Mouse (Mus musculus): Measurements from ENCODE around the gene Med24.
A peak's percentile ranks its signal among the peaks of the same experiment; 100 is the strongest.

The Med24 gene

GRCm38 (mm10) chr11:98765421-98766309 is 36.4 kb upstream of the Med24 start:
- no peak for DNase-seq (ENCODE audit: low read depth, low spot score)

- no peak for DNase-seq (ENCODE audit: low read depth, low spot score)
Measured at GRCm38 (mm10) chr11:98764746-98765145, 35.5 kb upstream of the Med24 start.

- DNase-seq (ENCODE audit: low read depth, low spot score), result no peak
Measured at GRCm38 (mm10) chr11:98764091-98764490, 34.9 kb upstream of the Med24 start.

DNA sequence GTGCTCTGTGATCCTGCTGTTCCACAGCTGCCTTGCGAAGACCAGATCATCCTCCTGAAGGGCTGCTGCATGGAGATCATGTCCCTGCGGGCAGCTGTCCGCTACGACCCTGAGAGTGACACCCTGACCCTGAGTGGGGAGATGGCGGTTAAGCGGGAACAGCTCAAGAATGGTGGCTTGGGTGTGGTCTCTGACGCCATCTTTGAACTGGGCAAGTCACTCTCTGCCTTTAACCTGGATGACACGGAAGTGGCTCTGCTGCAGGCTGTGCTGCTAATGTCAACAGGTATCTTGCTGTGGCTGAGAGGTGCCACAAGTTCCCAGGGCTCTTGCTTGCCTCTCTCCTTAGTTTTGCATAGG is 34.2 kb upstream of the Med24 start:
- no peak for DNase-seq (ENCODE audit: low read depth, low spot score)

DNA sequence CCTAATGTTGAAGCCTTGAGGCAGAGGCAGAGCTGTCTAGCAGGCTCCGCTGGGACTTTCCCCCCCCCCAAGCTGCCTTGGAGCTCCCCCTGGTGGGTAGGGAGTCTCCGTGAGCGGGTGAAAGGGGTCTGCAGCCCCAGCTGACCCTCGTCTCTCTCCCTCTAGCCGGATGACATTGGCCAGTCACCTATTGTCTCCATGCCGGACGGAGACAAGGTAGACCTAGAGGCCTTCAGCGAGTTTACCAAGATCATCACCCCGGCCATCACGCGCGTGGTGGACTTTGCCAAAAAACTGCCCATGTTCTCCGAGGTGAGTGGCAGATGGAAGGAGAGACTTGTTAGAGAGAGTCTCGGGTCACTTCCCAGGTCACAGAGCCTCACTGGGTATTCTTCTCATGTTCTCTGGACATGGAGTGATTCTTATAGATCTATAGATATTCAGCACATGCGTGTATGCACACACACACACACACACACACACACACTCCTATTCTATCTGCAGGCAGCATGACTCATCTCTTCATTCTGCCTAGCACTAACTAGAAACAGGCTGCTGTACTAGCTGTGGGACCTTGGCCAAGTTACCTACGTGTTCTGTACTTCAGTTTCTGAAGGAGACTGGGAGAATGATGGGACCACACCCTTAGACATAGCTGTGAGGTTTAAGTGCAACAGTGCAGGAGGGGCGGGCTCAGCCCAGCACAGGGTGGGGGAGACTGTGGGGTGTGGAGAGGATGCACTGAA is 33.7 kb upstream of the Med24 start:
- peak; percentile 98 for DNase-seq (ENCODE audit: low read depth, low spot score)

GRCm38 (mm10) chr11:98761939-98762338 is 32.7 kb upstream of the Med24 start:
- no peak for DNase-seq (ENCODE audit: low read depth, low spot score)

- DNase-seq (ENCODE audit: low read depth, low spot score), result no peak
Measured at GRCm38 (mm10) chr11:98756711-98757110, 27.5 kb upstream of the Med24 start.

DNA sequence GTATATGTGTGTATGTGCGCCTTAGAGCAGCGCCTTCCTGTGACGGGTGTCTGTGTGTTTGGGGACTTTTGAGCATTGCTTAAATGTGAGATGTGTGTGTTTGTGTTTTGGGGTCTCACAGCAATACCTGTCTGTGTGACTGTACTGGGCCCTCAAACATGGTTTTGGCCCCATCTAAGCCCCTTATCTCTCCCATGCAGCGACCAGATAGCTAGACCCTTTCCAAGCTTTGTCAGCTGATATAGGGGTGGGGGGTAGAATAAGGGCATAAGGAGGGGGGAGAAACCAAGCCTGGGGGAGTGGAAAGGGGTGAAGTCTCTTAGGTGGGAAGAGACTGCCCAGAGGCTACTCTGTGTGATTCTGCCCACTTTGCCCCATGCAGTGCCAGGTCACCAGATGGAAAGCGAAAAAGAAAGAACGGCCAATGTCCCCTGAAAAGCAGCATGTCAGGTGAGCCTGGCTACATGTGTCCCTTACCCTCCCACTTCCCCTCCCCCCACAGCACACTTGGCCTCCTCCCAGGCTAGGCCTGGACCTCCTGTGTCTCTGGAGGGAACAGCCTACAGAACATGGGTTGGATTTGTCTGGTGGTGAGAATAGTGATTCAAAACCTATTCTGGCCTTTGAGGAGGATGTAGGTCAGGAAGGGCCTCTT is 26.6 kb upstream of the Med24 start:
- DNase-seq (ENCODE audit: low read depth, low spot score), result no peak

- peak; percentile 68 for DNase-seq (ENCODE audit: low read depth, low spot score)
Measured at GRCm38 (mm10) chr11:98754621-98755181, 25.5 kb upstream of the Med24 start.

DNA sequence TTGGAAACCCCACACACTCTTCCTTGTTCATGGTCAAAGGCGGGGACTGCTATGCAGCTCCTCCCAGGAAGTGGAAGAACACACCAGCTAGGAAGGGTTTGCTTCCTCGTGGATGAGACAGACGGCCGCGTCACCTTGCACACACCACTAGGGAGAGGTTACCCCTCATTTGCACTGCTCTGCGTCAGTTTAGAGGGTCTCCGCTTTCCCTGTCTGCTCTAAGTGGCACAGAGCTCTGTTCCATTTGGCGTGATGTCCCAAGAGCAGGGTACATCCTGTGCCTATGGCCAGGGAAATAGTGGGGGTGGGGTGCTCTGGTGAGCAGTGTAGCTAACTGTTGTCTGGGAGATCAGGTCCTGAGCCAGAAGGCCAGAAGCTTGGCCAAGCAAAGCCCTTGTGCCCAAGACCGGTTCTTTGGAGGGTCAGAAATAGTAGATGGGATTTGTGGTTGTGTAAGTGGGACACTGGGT is 25.0 kb upstream of the Med24 start:
- no peak for DNase-seq (ENCODE audit: low read depth, low spot score)

- DNase-seq (ENCODE audit: low read depth, low spot score), result no peak
Measured at GRCm38 (mm10) chr11:98753264-98753663, 24.0 kb upstream of the Med24 start.

DNA sequence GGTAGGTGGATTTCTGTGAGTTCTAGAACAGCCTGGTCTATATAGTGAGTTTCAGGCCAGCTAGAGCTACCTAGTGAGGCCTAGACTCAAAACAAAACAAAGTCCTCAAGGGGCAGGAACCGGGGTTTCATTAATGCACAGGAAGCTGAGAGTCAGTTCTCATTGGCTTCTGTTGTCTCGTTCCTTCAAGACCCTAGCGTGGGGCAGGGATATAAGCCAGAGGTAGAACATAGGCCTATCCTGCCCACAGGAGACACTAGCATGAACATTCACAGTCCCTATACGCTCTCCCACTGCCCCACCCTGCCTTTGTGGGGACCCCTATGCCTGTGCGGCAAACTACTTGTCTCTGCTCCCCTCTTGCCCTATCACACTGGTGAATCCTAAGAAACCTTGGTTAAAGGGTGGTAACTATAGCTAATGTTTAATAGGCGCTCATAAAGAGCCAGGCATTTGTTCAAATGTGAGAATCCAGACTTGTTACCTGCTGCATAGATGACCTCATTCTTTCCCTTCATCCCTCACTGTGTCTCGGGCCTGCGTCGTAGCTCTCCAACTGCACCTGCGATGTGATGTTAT is 23.4 kb upstream of the Med24 start:
- DNase-seq (ENCODE audit: low read depth, low spot score), result no peak

DNA sequence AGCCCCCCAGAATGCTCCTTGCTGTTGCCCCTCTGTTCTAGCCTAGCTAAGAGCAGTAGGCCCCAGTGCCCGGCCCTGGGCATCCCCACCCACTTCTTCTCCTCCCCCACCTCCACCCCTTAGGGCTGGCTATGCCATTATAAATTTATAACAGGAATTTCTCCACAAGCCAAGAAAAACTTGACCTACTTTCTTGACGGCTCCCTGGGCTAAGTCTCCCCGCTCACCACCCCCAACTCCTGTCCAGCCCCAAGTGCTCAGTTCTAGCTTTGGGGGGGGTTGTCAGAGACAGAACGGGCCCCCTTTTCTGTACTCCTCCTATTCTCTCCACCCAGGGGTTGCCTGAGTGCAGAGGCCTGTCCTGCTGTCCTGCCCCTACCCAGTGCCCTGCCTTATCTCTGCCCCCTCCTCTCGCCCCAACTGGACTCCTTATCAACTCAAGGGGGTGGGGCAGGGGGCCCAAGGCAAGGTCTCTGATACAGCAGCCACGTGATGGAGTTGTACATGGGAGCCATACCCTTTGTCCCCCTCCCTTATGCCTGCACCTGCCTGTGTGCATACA is 22.1 kb upstream of the Med24 start:
- no peak for DNase-seq (ENCODE audit: low read depth, low spot score)

GRCm38 (mm10) chr11:98750351-98751201 is 21.3 kb upstream of the Med24 start:
- DNase-seq (ENCODE audit: low read depth, low spot score), result peak; percentile 65

DNA sequence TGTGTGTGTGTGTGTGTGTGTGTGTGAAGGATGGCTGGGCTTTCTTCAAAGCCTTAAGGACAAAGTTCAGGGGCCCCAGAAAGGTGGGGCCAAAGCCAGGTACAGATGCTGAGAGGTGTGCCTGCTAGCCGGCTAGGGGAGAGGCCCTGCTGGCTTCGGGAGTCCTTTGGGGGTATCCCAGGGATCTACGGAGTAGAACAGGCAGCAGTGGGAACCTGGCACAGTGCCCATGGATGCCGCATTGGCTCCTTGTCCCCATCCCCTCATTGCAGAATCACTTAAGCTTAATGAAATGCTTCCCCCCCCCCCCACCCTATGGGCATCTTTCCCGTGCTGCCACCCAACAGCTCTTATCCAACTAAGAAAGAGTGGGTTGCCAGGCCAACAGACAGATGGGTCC is 20.5 kb upstream of the Med24 start:
- DNase-seq (ENCODE audit: low read depth, low spot score), result no peak

- peak; percentile 61 for DNase-seq (ENCODE audit: low read depth, low spot score)
Measured at GRCm38 (mm10) chr11:98748506-98749416, 19.5 kb upstream of the Med24 start.

DNA sequence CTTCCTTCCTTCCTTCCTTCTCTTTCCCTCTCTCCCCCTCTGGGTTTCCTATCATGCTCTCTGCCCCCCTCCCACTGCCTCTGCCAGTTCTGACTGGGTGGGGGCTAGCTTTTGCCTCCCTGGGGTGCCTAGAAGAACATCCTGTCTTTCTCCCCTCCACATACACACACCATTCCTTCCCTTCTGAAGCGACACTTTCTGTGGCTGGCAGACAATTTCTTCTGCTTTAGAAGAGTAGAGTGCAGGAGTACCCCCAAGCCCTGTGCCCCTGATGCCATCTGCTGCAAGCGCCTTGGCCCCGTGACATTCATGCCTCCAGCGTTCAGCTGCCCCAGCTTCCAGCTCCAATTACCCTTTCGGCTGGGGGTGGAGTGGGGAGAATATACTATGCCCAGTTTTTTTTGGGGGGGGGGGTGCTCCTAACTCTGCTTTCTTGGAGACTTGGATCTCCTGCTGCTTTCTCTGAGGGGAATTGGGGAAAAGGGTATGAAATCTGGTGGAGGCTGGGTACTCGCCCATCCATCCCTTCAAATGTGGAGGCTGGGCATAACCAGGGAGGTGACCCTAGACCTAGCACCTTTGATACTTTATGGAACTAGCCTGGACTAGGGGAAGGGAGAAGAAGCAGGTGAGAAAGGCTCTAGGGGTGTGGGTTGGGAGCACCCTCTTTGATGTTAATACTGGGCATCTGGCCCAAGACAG is 18.7 kb upstream of the Med24 start:
- DNase-seq (ENCODE audit: low read depth, low spot score), result no peak

- peak; percentile 70 for DNase-seq (ENCODE audit: low read depth, low spot score)
Measured at GRCm38 (mm10) chr11:98746855-98747693, 17.8 kb upstream of the Med24 start.
